Mouse (Mus musculus) stomach, postnatal 0 days (tissue): ENCODE results near the gene Ank3.

Experiments used
- CTCF ChIP-seq: IDR thresholded peaks from 2 replicates; pipeline ENCODE4 v1.5.1; 2016; ENCODE audit warnings: antibody characterized with exemption, low read depth, mild to moderate bottlenecking, moderate library complexity
- EP300 ChIP-seq: optimal IDR thresholded peaks from 2 replicates; pipeline ENCODE3; 2016; ENCODE audit warnings: antibody characterized with exemption

GRCm38 (mm10) chr10:69950919-69951236 is 552.3 kb downstream of the Ank3 start:
- no peak for TF ChIP-seq CTCF
- TF ChIP-seq EP300, result no peak
